Mouse (Mus musculus) CD4-positive helper T cell, adult 2 months (primary cell): Measurements from ENCODE around the gene Btnl4.
A peak's percentile ranks its signal among the peaks of the same experiment; 100 is the strongest.
"Not testable (repeated sequence)": the region's sequence is repeated elsewhere in the genome, so short reads cannot be mapped to it uniquely, and the experiment has no call there.

Experiments used
- DNase-seq: peaks from one replicate; pipeline ENCODE4 v3.0.0-alpha.2; 2012; ENCODE audit warnings: low read depth, missing footprints, low spot score

The Btnl4 gene

DNA sequence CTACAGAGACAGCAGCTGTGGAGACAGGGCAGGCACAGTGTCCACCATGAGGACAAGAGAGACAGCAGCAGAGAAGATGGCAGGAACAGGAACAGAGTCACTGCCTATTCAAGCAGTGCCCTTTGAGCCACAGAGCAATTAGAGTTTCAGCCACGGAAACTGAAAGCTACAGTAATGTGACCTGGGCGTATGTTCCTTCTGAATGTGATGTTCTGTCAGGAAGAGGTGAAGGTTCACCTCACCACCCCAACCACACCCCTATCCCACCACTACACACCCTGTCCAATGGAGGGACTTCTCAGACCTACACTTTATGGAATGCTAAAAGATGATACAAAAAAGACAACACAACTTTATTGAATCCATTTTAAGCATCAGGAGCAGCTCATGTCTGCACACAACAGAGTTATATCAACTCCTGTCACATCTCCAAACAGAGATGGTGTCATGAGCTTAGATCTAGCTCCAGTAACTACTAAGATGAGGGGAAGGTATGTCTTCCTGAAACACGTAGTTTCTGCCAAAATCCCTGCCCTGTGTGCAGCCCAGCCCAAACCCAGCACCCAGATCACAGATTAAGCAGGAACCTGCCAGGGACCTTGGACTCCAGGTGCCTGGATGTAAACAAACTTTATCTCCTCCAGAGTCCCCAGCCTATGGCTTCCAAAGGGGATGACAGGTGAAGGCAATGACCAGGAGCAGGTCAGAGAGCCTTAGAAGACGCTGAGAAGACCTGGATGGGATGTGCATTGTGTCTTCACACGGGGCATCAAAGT is at the start of gene Btnl4:
Gene Btnl4 (minus strand): TSS at position 81 of the 776 bp plus-strand sequence.
- not testable (repeated sequence) for DNase-seq

DNA sequence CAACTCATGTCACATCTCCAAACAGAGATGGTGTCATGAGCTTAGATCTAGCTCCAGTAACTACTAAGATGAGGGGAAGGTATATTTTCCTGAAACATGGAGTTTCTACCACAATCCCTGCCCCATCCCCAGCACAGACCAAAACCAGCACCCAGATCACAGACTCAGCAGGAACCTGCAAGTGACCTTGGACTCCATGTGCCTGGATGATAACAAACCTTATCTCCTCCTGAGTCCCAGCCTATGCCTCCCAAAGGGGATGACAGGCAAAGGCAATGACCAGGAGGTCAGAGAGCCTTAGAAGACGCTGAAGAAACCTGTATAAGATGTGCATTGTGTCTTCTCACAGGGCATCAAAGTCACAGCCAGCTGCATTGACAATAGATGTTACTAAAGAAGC is 41.9 kb upstream of the Btnl4 start:
- no peak for DNase-seq

DNA sequence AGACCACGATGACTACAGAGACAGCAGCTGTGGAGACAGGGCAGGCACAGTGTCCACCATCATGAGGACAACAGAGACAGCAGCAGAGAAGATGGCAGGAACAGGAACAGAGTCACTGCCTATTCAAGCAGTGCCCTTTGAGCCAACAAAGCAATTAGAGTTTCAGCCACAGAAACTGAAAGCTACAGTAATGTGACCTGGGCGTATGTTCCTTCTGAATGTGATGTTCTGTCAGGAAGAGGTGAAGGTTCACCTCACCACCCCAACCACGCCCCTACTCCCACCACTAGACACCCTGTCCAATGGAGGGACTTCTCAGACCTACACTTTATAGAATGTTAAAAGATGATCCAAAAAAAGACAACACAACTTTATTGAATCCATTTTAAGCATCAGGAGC is 41.5 kb upstream of the Btnl4 start:
- DNase-seq, result not testable (repeated sequence)

DNA sequence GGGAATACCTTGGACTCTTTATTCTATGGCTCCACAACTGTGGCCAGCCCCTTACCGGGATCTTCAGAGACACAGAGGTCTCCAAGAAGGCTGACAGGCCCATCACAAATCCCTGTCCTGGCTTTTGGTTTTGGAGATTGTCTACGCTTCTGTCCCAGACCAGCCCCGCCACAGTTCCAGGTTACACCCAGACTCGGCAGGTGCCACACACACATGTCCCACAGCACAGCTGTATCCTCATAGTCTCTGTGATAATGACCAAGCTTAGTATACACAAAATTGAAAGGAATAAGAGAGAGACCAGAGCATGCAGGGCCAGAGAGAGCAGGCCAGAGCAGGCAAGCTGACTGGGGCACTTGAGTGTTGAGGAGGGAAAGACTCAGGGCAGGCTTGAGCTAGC is 40.7 kb upstream of the Btnl4 start:
- DNase-seq, result no peak

DNA sequence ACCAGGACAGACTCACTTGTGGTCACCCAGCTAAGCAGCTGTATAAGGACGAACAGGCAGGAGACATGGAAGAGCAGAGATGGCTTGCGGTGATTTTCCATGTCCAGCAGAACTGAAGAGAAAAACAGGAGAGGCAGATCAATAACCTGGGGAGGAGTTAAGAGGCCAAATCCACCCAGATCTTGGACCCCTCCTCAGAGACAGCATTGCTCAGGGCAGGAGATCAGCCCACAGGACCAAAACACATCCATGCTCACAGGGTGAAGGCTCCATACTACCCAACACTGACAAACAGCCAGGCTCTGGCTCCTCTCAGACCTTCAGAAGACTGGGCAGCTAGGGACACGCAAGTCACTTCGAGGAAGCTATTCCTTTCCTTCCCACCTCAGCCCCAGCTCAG is 40.1 kb upstream of the Btnl4 start, which contains the start of gene Btnl6:
Gene Btnl6 (minus strand): TSS at position 101 of the 400 bp plus-strand sequence.
- no peak for DNase-seq

DNA sequence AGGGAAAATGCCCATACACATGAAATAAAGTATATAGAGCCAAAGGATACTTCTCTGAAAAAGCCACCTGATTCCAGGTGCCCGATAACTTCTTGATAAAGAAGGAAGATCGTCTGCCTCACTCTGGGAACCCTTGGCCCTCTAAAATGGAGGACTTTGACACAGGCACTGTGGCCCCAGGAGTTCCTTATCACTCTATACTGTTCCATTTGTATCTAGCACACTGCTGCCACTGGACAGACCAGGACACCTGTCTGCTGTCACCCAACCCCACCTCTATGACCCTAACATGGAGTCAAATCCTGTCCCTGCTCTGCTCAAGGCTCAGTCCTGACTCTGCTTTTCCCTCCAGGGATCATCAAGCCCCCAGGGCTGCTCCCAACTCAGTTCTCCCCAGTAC is 39.4 kb upstream of the Btnl4 start:
- DNase-seq, result no peak

DNA sequence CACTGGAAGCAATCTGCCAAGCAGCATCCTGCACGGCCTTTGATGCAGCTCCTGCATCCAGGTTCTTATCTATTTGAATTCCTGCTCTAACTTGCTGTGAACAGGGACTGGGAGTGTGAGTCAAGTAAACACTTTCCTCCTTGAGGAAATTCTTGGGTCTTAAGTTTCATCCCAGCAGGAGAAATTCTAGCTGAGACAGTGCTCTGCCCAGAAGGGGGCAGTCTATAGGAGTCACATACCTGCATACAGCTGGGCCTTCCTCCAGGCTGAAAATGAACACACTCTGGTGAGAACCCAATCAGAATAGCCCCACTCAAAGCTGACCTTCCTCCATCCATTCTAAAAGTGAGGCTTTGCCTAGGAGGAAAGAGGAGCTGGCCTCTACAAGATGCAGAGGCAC is 34.6 kb upstream of the Btnl4 start:
- DNase-seq, result not testable (repeated sequence)

DNA sequence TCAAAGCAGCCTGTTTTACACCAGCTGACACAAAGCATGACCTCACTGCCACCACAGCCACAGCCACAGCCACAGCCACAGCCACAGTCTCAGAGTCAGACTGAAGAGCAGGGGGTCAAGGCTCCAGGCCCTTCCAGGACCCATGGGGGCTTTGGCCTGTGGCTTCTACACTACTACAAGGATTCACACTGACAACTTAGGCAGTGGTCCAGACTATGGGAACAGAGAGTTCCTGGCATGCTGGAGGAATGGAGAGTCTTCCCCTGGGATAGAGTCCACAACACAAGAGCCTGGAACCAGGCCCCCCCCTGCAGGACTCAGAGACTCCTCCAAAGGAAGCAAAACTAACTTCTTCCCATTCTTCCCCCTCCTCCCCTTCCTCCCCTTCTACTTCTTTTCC is 30.5 kb upstream of the Btnl4 start:
- no peak for DNase-seq

DNA sequence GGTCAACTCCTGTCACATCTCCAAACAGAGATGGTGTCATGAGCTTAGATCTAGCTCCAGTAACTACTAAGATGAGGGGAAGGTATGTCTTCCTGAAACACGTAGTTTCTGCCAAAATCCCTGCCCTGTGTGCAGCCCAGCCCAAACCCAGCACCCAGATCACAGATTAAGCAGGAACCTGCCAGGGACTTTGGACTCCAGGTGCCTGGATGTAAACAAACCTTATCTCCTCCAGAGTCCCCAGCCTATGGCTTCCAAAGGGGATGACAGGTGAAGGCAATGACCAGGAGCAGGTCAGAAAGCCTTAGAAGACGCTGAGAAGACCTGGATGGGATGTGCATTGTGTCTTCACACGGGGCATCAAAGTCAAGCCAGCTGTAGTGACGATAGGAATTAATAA is 20.6 kb upstream of the Btnl4 start:
- DNase-seq, result not testable (repeated sequence)

DNA sequence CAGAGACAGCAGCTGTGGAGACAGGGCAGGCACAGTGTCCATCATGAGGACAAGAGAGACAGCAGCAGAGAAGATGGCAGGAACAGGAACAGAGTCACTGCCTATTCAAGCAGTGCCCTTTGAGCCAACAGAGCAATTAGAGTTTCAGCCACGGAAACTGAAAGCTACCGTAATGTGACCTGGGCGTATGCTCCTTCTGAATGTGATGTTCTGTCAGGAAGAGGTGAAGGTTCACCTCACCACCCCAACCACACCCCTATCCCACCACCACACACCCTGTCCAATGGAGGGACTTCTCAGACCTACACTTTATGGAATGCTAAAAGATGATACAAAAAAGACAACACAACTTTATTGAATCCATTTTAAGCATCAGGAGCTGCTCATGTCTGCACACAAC is 20.2 kb upstream of the Btnl4 start:
- DNase-seq, result not testable (repeated sequence)

DNA sequence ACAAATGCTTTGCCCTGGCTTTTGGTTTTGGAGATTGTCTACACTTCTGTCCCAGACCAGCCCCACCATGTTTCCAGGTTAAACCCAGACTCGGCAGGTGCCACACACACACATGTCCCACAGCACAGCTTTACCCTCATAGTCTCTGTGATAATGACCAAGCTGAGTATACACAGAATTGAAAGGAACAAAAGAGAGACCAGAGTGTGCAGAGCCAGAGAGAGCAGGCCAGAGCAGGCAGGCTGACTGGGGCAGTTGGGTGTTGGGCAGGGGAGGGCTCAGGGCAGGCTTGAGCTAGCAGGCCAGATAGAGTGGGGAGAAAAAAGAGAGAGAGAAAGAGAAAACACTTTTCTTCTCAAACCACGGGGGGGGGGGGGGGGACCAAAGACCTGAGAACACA is 19.4 kb upstream of the Btnl4 start:
- DNase-seq, result no peak

DNA sequence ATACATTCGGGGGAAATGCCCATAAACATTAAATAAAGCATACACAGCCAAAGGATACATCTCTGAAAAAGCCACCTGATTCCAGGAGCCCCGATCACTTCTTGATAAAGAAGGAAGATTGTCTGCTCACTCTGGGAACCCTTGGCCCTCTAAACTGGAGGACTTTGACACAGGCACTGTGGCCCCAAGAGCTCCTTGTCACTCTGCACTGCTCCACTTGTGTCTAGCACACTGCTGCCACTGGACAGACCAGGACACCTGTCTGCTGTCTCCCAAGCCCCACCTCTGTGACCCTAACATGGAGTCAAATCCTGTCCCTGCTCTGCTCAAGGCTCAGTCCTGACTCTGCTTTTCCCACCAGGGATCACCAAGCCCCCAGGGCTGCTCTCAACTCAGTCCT is 18.0 kb upstream of the Btnl4 start:
- not testable (repeated sequence) for DNase-seq

DNA sequence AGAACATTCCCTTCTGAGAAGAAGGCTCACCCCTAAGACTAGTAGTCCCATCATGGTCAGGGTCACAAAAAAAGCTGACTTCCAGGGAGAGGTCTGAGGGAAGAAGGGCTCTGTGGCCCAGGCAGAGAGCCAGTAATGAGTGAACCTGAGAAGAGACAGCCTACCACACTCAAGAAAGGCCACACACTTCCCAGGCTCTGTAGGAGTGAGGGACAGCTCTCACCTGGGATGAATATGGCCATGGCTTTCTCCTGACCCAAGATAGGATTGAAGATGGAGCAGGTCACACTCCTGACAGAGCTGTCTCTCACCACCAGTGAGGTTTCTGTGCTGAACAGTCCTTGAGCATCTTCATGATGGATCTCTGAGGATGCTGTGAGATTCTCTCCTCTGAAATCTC is 15.7 kb upstream of the Btnl4 start:
- no peak for DNase-seq

DNA sequence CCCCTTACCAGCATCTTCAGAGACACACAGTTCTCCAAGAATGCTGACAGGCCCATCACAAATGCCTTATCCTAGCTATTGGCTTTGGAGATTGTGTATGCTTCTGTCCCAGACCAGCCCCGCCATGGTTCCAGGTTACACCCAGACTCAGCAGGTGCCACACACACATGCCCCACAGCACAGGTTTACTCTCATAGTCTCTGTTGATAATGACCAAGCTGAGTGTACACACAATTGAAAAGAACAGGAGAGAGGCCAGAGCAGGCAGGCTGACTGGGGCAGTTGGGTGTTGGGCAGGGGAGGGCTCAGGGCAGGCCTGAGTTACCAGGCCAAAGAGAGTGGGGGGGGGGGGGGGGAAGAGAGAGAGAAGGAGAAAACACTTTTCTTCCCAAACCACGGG is 691 bp downstream of the Btnl4 start:
- no peak for DNase-seq

DNA sequence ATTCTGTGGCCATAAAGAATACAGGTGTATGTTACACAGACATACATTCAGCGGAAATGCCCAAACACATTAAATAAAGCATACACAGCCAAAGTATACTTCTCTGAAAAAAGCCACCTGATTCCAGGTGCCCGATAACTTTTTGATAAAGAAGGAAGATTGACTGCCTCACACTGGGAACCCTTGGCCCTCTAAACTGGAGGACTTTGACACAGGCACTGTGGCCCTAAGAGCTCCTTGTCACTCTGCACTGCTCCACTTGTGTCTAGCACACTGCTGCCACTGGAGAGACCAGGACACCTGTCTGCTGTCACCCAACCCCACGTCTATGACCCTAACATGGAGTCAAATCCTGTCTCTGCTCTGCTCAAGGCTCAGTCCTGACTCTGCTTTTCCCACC is 2.1 kb downstream of the Btnl4 start:
- DNase-seq, result no peak

DNA sequence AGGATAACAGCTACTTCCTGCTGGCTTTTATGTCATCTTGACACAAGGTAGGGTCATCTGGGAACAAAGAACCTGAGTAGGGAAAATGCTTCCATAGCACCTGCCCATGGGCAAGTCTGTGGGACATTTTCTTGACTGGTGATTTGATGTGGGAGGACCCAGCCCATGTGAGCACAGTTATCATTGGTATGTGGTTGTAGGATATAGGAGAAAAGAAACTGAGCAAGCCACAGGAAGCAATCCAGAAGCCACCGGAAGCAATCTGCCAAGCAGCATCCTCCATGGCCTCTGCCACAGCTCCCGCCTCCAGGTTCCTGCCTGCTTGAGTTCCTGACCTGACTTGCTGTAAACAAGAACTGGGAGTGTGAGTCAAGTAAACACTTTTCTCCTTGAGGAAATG is 6.6 kb downstream of the Btnl4 start:
- DNase-seq, result no peak

DNA sequence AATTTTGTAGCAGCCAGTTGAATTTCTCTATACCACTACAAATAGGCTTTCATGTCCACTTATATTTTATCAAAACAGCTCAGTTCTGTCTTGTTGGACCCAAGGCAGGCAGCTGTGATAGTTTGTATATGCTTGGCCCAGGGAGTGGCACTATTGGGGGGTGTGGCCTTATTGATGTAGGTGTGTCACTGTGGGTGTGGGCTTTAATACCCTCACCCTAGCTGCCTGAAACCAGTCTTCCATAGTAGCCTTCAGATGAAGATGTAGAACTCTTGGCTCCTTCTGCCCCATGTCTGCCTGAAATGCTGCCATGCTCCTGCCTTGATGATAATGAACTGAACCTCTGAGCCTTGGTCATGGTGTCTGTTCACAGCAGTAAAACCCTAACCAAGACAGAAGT is 11.2 kb downstream of the Btnl4 start:
- not testable (repeated sequence) for DNase-seq

DNA sequence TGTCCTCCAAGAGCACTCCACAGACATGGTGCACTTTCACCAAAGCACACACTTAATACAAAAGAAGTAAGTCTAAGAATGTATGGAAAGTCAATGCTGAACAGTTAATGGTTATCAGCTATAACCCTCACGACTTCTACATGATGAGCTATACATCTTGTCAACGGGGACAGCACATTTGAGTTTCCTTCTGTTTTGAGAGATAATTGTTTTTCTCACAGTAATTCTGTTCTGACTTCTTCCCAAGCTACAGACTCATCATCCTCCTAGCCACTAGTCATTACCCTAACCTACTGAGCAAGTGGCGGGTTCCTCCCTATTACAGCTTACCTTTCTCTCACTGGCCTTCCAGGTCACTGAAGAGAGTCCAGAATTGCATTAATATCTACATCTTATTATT is 17.9 kb downstream of the Btnl4 start:
- DNase-seq, result no peak

DNA sequence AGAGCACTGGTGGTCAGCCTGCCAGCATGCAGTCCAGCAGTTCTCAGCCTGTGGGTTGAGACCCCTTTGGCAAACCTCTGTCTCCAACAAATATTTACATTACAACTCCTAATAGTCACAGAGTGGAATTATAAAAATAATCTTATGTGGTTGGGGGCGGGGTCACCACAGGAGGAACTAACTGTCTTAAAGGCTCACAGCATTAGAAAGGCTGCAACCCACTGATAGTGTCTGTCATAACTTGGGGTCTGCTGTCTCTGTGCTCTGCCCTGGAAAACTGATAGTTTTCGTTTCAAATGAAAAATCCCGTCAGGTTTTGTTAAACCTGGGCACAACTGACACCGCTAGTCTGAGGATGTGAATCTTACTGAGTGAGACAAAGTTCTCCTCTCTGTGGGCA is 19.4 kb downstream of the Btnl4 start:
- no peak for DNase-seq

DNA sequence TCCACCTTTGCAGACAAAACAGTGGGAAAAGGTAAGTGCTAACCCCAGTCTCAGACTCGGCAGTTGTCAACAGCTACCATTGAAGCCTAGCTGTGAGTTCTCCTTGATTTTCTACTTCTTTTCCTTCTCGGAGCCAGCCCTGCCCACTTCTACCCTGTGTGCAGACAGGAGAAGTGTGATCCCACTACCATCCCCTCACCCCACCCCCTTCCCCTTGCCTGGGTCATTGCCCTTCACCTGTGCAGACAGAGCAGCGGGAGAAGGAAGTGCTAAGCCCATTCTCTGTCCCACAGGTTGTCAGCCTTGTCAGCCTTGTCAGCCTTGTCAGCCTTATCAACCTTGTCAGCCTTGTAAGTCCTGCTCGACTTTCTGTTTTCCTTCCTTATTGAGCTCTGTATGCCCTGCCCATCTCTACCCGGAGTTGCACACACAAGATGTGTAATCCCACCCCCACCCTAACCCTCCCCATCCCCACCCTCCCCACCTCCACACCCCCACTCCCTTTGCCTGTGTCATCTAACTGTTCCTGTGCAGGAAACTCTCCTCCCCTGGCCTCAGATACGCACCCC is 28.6 kb downstream of the Btnl4 start:
- DNase-seq, result no peak

DNA sequence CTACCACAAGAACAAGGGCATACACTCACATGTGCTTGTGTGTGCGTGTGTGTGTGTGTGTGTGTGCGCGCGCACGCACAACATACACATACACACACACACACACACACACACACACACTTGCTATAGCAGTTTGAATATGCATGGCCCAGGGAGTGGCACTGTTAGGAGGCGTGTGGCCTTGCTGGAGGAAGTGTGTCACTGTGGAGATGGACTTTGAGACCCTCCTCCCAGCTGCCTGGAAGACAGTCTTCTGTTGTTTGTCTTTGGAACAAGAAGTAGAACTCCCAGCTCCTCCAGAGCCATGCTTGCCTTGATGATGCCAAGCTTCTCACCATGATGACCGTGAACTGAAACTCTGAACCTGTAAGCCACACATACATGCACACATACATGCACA is 35.1 kb downstream of the Btnl4 start:
- DNase-seq, result no peak

DNA sequence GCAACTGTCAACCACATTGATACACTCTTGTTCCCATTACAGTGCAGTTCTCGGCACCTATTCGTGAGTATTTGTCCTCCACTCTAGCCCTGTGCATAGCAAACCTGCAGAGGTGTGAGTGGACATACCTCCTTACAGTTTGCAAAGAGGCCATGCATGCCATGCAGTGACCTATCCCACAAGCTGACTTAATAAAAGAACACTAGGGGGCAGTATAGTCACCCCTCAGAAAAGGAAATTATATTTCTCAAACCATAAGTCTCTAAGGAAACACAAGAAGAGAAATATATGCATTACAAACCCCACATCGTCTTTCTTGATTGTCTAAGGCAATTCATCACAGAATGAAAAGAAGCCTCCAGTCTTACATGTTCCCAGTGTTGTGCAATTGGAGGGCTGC is 37.3 kb downstream of the Btnl4 start:
- peak; percentile 27 for DNase-seq

DNA sequence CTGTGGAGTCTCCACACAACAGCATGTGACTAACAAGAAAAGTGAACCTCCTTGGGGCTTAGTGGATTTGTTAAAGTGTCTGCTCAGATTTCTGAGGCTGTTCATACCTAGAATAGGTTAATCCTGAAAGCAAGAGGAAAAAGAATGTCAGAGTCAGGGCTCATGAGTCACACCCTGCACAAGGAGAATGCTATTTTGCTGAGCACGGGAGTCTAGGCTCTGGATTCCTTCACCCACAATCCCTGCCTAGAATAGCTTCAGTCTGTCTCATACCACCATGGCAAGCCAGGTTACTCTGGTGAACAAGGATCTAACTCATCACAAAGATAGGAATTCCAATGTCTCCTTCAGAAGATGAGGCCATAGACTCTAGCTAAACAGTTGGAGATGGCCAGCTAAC is 38.5 kb downstream of the Btnl4 start:
- DNase-seq, result no peak

DNA sequence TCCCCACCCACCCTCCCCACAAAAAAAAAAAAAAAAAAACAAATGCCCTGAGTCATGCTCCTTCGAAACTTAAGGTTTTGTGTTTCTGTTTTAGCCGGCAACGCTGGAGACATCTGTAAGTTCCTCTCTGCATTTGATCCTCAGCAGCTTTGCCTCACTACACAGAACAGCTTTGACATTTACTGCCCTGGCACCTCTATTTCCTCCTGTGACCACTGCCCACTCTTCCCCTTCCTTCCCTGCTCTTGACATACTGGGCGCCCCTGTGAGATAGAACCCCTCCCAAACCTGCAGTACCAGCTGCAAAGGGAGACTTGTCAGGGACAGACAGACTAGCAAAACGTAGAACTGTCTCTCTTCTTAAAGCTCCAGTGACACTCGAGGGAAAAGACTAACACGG is 39.5 kb downstream of the Btnl4 start:
- DNase-seq, result no peak
